Comparison of ENCODE assay signal across 9 mouse cellular contexts in the genomic region with DNA sequence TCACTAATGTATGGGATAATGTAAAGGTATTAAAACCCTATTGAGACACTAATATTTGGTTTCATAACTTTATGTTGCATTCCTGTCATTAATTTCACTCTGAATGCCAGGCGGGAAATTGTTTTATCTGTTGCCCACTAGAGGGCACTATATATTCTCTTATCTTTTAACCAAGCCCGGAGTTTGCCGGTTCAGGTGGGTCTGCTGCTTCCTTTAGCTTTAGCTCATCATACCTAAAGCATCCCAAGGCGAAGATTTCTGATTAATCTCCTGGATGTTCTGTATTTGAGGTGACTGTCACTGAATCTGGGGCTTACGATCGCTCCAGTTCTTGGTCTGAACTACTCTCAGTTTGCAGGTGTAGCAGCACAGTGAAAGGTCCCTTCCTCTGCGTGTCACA. TPM values are rescaled to one million over a fixed set of nuclear protein-coding genes. Genes with fewer than 3 reads are reported as not detected.
DNase-seq lines count a peak whose midpoint lies in the region; ATAC-seq and TF ChIP-seq lines count a peak whose summit lies in the region.
"Had no signal": no experiment of that assay in that cellular context is flagged by ENCODE, and none has a peak within 500 bp of the region (broad histone marks: within the 10 kb centered on the region; RNA-seq: fewer than 3 reads in every experiment).

No protein-coding gene starts in this region.

- 0 out of 2 replicates have a peak, but pooled peaks cover 1% of the 10 kb centered on the region for H3K4me1 ChIP-seq in heart, adult 2 months (ENCODE audit: control insufficient read depth, insufficient read depth, low read length)
- H3K4me1 ChIP-seq in heart, embryonic 12.5 days (replicated peaks), result peaks cover 10% of the 10 kb centered on the region
- peaks cover 7% of the 10 kb centered on the region; the same call in 1 of the 2 replicates for H3K4me1 ChIP-seq in forebrain, embryonic 15.5 days

- no peak for TF ChIP-seq EP300 in heart, adult 2 months (IDR thresholded peaks at IDR 0.05; ENCODE audit: insufficient read depth, low read depth, low read length)

- H3K36me3 ChIP-seq in heart, adult 2 months (ENCODE audit: control insufficient read depth, insufficient read depth, low read length), result no peaks in the 10 kb centered on the region
- H3K36me3 ChIP-seq in heart, embryonic 12.5 days, result no peaks in the 10 kb centered on the region
- no peaks in the 10 kb centered on the region for H3K36me3 ChIP-seq in forebrain, embryonic 15.5 days

- H3K9me3 ChIP-seq in heart, embryonic 12.5 days (replicated peaks), result no peaks in the 10 kb centered on the region
- no peaks in the 10 kb centered on the region for H3K9me3 ChIP-seq in forebrain, embryonic 15.5 days

- H3K79me2 ChIP-seq in heart, adult 2 months (replicated peaks; ENCODE audit: control insufficient read depth, insufficient read depth, low read length), result no peaks in the 10 kb centered on the region

- 27% methylated on average over 7 of the region's 7 CpGs for WGBS in heart, adult 2 months
- WGBS in heart, embryonic 12.5 days, result 27% methylated on average over 7 of the region's 7 CpGs
- 32% methylated on average over 7 of the region's 7 CpGs for WGBS in forebrain, embryonic 15.5 days

- peak; percentile 84 for TF ChIP-seq CTCF in heart, adult 2 months (IDR thresholded peaks at IDR 0.05)

- H3K4me2 ChIP-seq in heart, embryonic 12.5 days, result no peak overlapping the region
- H3K4me2 ChIP-seq in forebrain, embryonic 15.5 days (replicated peaks), result no peak overlapping the region

- no peak overlapping the region for H3K4me3 ChIP-seq in heart, adult 2 months
- H3K4me3 ChIP-seq in heart, embryonic 12.5 days, result no peak overlapping the region
- no peak overlapping the region for H3K4me3 ChIP-seq in forebrain, embryonic 15.5 days

- intact Hi-C loops in heart, adult 2 months (cut with DNase I), result loop anchor here (1.0 kb wide), 1 partner anchor 30 kb away; no protein-coding TSS in a partner anchor

- no peak for ATAC-seq in heart, embryonic 12.5 days (ENCODE audit: insufficient number of reproducible peaks, low FRiP score)
- ATAC-seq in forebrain, embryonic 15.5 days (replicated peaks), result peak; percentile 39; the same call in 1 of the 2 replicates
- peak; percentile 55; the same call in 1 of the 2 replicates for ATAC-seq in neutrophil, adult 5-6 weeks (ENCODE audit: extremely low read depth, insufficient number of reproducible peaks, low FRiP score, poor library complexity, severe bottlenecking)

- H3K27me3 ChIP-seq in heart, adult 2 months (ENCODE audit: control insufficient read depth, insufficient read depth, low read length), result no peaks in the 10 kb centered on the region
- H3K27me3 ChIP-seq in heart, embryonic 12.5 days (replicated peaks), result no peaks in the 10 kb centered on the region
- no peaks in the 10 kb centered on the region for H3K27me3 ChIP-seq in forebrain, embryonic 15.5 days

- no peak overlapping the region for H3K9ac ChIP-seq in heart, adult 2 months (ENCODE audit: low read depth, low read length)
- no peak overlapping the region for H3K9ac ChIP-seq in heart, embryonic 12.5 days
- H3K9ac ChIP-seq in forebrain, embryonic 15.5 days (replicated peaks), result no peak overlapping the region

- H3K27ac ChIP-seq in heart, adult 2 months, result no peak overlapping the region
- no peak overlapping the region for H3K27ac ChIP-seq in heart, embryonic 12.5 days (ENCODE audit: poor library complexity, severe bottlenecking)
- H3K27ac ChIP-seq in forebrain, embryonic 15.5 days (replicated peaks), result no peak overlapping the region

- DNase-seq in heart, adult 2 months, result no peak
- DNase-seq in thymus, postnatal 0 days (ENCODE audit: low spot score), result peak; percentile 64
- no peak for DNase-seq in thymus, adult 18-20 months
- no peak for DNase-seq in layer of hippocampus, adult 8-10 months (ENCODE audit: low spot score in 2 of 2)
- no peak for DNase-seq in urinary bladder, postnatal 10 days (ENCODE audit: low spot score)

- no peak for TF ChIP-seq POLR2A in heart, adult 2 months (IDR thresholded peaks at IDR 0.05; ENCODE audit: insufficient read depth, low read depth, low read length)

RNA-seq across cellular contexts. Expression of a gene that starts 20.6 kb away (rescaled TPM):
- total RNA-seq in heart, adult 2 months (2021), result 10 to 100 TPM; 18.0 to 20.4 TPM
- 8.3 and 14.8 TPM in 2 replicates for polyA plus RNA-seq in heart, adult 2 months (2012; rRNA removed)
- polyA plus RNA-seq in heart, embryonic 12.5 days (2016; fragmentation: Nextera tagmentation; extraction: Ambion mirVana), result 29.6 and 31.6 TPM in 2 replicates
- polyA plus RNA-seq in thymus, postnatal 0 days (2015; fragmentation: Nextera tagmentation; extraction: Ambion mirVana), result 12.9 and 15.5 TPM in 2 replicates
- 11.6 and 12.0 TPM in 2 replicates for polyA plus RNA-seq in forebrain, embryonic 15.5 days (2015; fragmentation: Nextera tagmentation; extraction: Ambion mirVana)
- 84.5 and 95.9 TPM in 2 replicates for total RNA-seq in neutrophil, adult 5-6 weeks (2017)
- 10 to 100 TPM; 21.4 to 28.5 (median 25.9) TPM for total RNA-seq in layer of hippocampus, adult 8-10 months (2022)

RNA-seq across cellular contexts. Expression of a gene that starts 24.6 kb away (rescaled TPM):
- 10 to 100 TPM; 14.2 to 17.6 TPM for total RNA-seq in heart, adult 2 months (2021)
- polyA plus RNA-seq in heart, adult 2 months (2012; rRNA removed), result 19.6 and 35.9 TPM in 2 replicates
- 55.3 and 59.7 TPM in 2 replicates for polyA plus RNA-seq in heart, embryonic 12.5 days (2016; fragmentation: Nextera tagmentation; extraction: Ambion mirVana)
- 0.22 TPM in 1 of 2 replicates, not detected in the other for polyA plus RNA-seq in thymus, postnatal 0 days (2015; fragmentation: Nextera tagmentation; extraction: Ambion mirVana)
- 1.1 and 1.2 TPM in 2 replicates for polyA plus RNA-seq in forebrain, embryonic 15.5 days (2015; fragmentation: Nextera tagmentation; extraction: Ambion mirVana)
- total RNA-seq in neutrophil, adult 5-6 weeks (2017), result not detected in 2 replicates
- total RNA-seq in layer of hippocampus, adult 8-10 months (2022), result 1 to 10 TPM in 3 of 4 experiments, not detected in 1; 1.9 to 2.9 (median 2.8) TPM
- total RNA-seq: hematopoietic stem cell, adult 5-6 weeks had no signal
